Mouse (Mus musculus) testis, adult 2 months (tissue): ENCODE results near the gene Uckl1. TPM values are rescaled to one million over a fixed set of nuclear protein-coding genes. Genes with fewer than 3 reads are reported as not detected.

ENCODE experiments used
- H3K27ac ChIP-seq: fragments of 200-500 bp; 2 replicates; pipeline ENCODE4 v1.5.1; 2012; ENCODE audit warnings: low read depth, low read length; ENCODE audit not compliant: control insufficient read depth, insufficient read depth
- H3K27me3 ChIP-seq: fragments of 200-500 bp; 2 replicates; pipeline ENCODE4 v1.6.1; 2012; ENCODE audit warnings: mild to moderate bottlenecking, low read length, moderate library complexity; ENCODE audit not compliant: control insufficient read depth, insufficient read depth
- H3K36me3 ChIP-seq: fragments of 200-500 bp; 2 replicates; pipeline ENCODE4 v1.6.1; 2012; ENCODE audit warnings: mild to moderate bottlenecking, low read length; ENCODE audit not compliant: control insufficient read depth, insufficient read depth
- H3K4me1 ChIP-seq: fragments of 200-500 bp; 2 replicates; pipeline ENCODE4 v1.6.1; 2012; ENCODE audit warnings: low read length; ENCODE audit not compliant: control insufficient read depth, insufficient read depth
- H3K4me3 ChIP-seq: fragments of 200-500 bp; 2 replicates; pipeline ENCODE4 v1.5.1; 2012; ENCODE audit warnings: low read depth, mild to moderate bottlenecking, low read length, moderate library complexity, mixed read lengths; ENCODE audit not compliant: control insufficient read depth
- CTCF ChIP-seq: fragments of 200-500 bp; IDR thresholded peaks from 2 replicates; pipeline ENCODE4 v1.5.1; 2012; ENCODE audit warnings: low read depth, mild to moderate bottlenecking, inconsistent platforms, low read length, moderate library complexity; ENCODE audit not compliant: control insufficient read depth, insufficient read depth, insufficient replicate concordance
- POLR2A ChIP-seq: fragments of 200-500 bp; IDR thresholded peaks from 2 replicates; pipeline ENCODE4 v1.6.1; 2012; ENCODE audit warnings: low read depth, mild to moderate bottlenecking, inconsistent platforms, low read length, moderate library complexity; ENCODE audit not compliant: control insufficient read depth
- polyA plus RNA-seq: library from polyadenylated mRNA; depleted of rRNA; stranded (reverse); fragments of >200 nt; gene quantifications from 2 replicates; pipeline ENCODE4 v1.2.3, GENCODE M21; 2012

The Uckl1 gene
- polyA plus RNA-seq, 1 experiment = 44.4 TPM

DNA sequence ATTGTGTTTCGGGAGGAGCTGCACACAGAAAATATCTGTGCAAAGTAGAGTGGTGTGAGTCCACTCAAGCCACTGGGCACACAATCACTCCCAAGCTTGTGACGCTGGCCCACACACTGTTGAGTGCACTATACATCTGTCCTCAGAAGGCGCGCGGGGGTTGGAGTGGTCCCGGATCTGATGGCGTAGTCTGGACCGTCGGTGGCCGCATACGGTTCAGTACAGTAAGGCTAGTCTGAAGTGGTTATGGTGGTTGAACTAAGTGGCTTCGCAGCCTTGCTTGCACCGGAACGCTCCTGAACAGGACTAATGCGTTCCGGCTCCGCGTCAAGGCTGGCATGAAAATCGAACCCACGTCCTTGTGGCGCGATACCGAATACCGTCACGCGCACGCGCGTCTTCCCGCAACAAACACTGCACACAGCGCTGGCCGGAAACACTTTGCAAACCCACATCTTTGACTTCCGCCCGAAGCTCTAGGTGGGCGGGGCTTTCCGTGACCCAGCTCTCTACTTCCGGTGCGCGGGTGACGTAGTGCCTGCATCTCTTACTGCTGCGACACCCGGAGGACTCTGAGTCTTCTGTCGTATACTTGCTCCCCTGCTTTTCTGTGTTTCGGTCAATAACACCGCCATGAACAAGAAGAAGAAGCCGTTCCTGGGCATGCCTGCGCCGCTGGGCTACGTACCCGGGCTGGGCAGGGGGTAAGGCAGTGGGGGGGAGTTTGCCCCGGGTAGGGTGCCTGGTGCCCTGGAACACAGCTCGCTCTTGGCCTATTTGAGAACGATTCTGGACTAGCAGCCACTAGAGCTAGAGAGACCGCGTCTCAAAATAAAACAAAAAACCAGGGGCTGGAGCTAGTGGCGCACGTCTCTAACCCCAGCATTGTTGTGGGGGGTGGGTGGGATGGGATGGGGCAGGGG lies 16.4 kb upstream of the Uckl1 start:
- Histone ChIP-seq H3K36me3 (peaks cover 2% of the 10 kb centered on the region), H3K27ac (peak overlapping the region; percentile 80), H3K4me1 (peaks cover 21% of the 10 kb centered on the region), H3K4me3 (peak overlapping the region; percentile 90), H3K27me3 (no peaks in the 10 kb centered on the region)
- TF ChIP-seq CTCF (0 out of 2 replicates have a peak, but pooled peaks have one; percentile 16), POLR2A (peak; percentile 93)

DNA sequence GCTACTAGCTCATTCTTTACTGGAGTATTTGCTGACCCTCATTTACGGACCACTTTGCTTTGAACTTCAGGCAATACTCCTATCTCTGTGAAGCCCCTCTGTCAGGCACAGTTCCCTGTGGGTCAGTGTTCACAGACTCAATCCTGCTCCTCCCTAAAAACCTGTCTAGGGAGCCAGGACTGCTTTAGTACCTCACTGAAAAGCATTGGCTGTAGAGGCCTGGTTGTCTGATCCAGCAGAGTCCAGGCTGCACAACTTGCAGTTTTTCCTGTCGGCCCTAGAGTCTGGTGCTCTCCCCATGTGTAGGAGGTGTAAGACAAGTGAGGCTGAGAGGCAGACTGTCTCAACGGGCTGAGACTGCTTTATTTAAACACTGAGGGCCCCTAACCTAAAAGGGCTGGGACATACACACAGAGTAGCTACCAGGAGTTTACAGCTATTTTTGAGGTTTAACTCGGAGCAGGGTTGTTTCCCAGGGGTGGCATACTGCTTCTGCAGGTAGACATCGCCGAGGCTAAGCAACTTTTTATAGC lies 15.6 kb upstream of the Uckl1 start:
- Histone ChIP-seq H3K36me3 (peaks cover 2% of the 10 kb centered on the region), H3K4me3 (peak overlapping the region; percentile 90), H3K27me3 (no peaks in the 10 kb centered on the region), H3K4me1 (peaks cover 21% of the 10 kb centered on the region), H3K27ac (peak overlapping the region; percentile 80)
- TF ChIP-seq CTCF = no peak

DNA sequence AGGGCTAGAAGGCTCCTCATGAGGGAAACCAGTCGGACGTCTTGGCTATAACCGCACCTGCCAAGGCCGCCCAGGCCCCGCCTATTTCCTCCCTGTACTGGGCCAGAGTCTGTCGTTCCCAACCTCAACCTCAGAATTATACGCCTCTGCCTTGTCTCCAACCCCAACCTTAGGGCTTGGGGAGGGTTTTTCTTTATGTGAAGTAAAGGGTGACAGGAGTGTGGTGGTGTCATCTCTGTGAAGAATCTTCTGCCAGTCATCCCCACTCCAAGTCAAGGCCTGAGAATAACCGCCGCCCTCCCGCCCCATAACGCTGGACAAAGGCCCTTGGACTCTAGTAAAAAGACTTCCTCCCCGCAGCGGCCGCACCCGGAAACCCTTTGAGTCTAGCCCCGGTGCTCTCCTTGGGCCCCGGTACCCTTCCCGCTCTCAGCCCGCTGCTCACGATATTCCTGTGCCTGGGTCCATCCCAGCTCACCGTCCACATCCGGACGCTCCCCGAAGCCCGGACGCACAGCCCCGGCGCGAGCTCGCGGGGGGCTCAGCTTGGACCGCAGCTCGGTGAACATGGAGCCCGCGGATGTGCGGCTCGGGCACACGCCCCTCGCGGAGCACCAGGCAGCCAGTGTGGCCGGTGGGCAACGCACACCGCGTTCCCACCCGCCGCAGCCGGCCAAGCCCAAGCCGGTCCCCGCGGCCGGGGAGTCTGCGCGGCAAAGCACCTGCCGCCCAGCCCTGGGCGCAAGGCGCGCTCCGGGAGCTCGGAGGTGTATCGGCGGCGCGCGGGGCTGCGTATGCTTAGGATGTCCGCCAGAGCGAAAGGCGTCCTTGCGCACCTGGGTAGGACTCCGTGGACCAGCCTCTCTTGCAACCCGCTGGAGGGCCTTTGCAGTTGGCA lies 14.0 kb upstream of the Uckl1 start, which contains the start of gene Samd10:
Gene Samd10, minus strand, starts transcription at position 759 of the 898 bp plus-strand sequence.
- TF ChIP-seq CTCF (no peak), POLR2A (no peak; the same call in 1 of the 2 replicates)
- peak within 1 kb of the TSS; percentile 80 for H3K4me3 ChIP-seq
- H3K4me1 ChIP-seq = peaks cover 21% of the 10 kb centered on the region
- H3K36me3 ChIP-seq = peaks cover 2% of the 10 kb centered on the region
- peak within 1 kb of the TSS; percentile 86 for H3K27ac ChIP-seq
- H3K27me3 ChIP-seq = no peaks in the 10 kb centered on the region

DNA sequence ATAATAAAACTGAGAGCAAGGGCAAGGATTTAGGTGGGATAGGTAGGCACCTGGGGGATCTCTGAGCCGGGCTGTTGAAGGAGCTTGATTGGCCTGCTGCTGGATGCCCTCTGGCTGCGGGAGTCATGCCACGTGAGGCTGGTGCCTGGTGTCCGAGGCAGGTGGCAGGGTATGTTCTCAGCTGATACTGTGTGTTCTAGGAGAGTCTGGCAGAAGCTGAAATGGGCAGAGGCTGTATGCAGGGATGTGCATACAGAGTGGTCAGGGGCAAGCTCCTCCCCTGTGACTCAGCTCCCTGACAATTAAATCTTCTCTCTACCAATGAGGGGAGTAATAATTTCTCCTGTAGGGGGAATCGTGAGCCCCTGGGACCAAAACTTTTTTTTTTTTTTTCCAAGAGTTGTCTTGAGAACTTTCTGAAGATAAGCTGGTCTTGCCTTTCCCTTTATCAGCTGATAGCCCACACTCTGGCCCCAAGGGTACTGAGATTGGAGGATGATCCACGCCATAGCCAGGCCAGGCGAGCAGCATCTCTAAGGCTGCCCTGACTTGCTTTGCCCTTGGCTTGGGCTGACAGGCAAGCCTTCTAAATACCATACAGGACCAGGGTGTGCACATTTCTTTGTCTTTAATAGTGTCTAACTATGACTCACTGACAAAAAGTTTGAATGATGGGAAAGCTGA lies 12.8 kb upstream of the Uckl1 start:
- H3K27me3 ChIP-seq = no peaks in the 10 kb centered on the region
- H3K27ac ChIP-seq = peak overlapping the region; percentile 18
- TF ChIP-seq CTCF (no peak), POLR2A (no peak; the same call in 1 of the 2 replicates)
- peak overlapping the region; percentile 53 for H3K4me3 ChIP-seq
- H3K36me3 ChIP-seq = peaks cover 2% of the 10 kb centered on the region
- H3K4me1 ChIP-seq = peaks cover 21% of the 10 kb centered on the region

DNA sequence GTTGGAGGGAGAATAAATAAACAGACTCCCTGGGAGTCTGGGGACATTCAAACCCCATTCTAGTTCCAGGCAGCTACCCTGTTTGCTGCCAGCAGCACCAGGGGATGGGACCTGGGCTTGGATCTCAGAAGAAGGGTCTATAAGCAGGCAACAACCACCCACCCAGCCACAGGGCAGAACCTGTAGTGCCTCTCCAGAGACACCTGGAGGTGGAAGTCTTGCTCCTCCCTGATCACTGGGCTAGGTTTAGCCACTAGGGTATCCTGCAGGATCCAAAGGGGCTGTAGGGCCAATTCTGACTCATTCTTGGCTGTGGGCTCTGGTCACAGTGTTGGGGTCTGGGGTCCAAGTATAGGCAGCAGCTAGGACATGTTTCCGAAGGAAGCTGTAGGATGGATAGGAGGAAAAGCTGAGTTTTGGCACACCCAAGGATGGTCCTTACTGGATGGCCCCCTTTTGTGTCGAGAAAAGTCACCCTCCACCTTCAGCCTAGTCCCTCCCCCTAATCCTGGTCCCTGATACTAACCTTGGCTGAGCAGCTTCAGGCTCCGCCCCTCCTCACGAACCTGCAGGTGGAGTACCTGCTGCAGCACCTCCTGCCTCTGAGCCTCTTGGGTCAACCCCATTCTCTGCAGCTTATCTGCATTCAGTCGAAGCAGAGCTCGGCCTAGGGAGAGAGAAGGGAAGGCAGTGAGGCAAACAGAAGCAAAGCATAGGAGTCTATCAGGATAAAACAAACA lies 11.7 kb upstream of the Uckl1 start:
- H3K4me1 ChIP-seq = peaks cover 25% of the 10 kb centered on the region
- H3K4me3 ChIP-seq = peak overlapping the region; percentile 14
- H3K27me3 ChIP-seq = no peaks in the 10 kb centered on the region
- TF ChIP-seq CTCF (no peak), POLR2A (no peak)
- peaks cover 2% of the 10 kb centered on the region for H3K36me3 ChIP-seq
- no peak overlapping the region for H3K27ac ChIP-seq
